Mouse (Mus musculus): ENCODE data around the gene Exoc6b. TPM values are rescaled to one million over a fixed set of nuclear protein-coding genes. Genes with fewer than 3 reads are reported as not detected.
"Not testable (repeated sequence)": the region's sequence is repeated elsewhere in the genome, so short reads cannot be mapped to it uniquely, and the experiment has no call there.

The Exoc6b gene
- total RNA-seq (2021) = 10 to 100 TPM; 36.8 to 44.7 TPM
- long read RNA-seq, experiment 1, full-length matches to known transcripts = 1 of 10 reads
- long read RNA-seq, experiment 1, partial matches to known transcripts = 7 of 10 reads
- long read RNA-seq, experiment 1, other reads (novel, unspliced or antisense) = 2 of 10 reads
- long read RNA-seq, experiment 2, full-length matches to known transcripts = 1 of 9 reads
- long read RNA-seq, experiment 2, partial matches to known transcripts = 3 of 9 reads
- long read RNA-seq, experiment 2, other reads (novel, unspliced or antisense) = 5 of 9 reads

DNA sequence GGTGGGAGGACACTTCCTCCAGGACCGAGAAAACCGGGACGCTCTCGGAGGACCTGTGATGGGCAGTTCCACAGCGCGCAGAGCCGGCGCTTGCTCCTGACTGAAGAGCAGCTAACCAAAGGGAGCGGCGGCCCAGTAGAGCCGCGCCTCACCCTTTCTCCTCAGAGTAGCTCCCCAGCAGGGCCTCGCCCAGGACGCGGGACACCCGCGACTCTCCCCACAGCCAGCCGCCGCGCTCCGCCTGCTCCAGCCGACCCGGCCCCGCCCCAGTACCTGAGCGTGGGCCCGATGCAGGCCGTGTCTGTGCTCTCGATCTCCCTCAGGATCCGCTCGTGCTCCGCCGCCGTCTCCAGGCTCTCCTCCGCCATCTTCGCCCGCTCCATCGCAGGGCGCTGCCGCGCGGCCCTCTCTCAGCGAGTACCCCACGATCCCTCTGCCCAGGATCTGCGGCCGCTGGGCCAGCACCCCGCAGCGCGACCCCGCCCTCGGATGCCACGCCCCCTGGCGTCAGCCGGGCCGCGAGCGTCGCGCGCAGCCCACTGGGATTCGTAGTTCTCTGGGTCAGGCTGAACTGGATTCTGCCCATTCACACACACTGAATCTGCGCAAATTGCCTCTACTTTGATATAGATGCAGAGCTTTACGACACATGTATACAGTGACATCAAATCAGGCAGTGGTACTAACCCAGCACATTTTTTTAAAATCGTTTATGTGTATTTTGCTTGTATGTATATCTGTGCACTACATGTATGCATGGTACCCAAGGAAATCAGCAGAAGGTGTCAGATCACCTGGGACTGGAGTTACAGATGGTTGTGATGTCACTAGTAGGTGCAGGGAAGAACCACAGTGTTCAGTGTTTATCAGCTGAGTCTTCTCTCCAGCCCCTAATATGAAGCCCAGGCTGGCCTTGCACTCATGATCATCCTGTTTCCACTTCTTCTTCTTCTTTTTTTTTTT is at the start of gene Exoc6b:
TSS of gene Exoc6b (minus strand) at position 491 of the 963 bp plus-strand sequence.
- DNase-seq (ENCODE audit: low spot score in 2 of 2) = peak; percentile 92 to 93

DNA sequence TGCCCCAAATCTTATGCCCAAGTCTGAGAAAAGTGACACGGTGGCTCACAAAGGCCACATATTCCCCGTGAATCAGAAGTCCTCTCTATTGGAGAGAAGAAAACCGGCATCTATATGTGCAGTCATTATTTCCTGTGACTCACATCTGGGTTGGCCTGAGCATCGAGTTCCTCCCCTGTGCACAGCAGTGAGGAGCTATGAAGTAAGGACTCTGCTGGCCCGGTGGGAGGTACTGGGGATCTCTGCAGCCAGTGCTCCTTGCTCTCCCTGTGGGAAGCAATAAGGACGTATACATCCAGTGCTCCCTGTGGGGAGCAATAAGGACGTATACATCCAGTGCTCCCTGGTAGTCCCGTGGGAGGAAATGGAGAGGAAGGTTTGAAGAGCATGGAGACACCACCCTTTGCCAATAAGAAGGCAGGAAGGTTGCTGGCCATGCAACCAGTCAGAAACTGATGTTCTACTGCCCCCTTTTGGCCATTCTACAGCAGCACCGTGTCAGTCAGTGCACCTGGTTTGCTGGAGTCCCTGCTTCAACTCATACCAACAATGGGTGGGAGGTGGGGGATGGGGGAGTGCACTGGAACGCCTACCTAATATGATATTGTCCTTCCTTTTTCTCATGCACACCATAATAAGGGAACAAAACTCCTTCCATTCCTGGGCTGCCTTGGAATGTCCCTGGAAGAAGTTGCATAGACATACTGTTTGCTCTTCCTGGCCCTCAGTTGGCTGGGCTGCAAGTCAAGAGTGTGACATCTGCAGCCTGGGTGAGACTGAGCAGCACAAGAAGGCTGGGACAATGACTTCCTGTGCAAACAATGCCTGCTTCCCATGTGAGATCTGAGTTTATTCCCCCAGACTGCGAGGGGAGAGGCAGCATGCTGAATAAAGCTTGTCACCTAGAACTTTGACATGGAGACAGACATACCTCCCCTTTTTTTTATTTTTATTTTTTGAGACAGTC is 48.5 kb upstream of the Exoc6b start:
- DNase-seq (ENCODE audit: low spot score in 2 of 2) = peak; percentile 44 to 47

DNA sequence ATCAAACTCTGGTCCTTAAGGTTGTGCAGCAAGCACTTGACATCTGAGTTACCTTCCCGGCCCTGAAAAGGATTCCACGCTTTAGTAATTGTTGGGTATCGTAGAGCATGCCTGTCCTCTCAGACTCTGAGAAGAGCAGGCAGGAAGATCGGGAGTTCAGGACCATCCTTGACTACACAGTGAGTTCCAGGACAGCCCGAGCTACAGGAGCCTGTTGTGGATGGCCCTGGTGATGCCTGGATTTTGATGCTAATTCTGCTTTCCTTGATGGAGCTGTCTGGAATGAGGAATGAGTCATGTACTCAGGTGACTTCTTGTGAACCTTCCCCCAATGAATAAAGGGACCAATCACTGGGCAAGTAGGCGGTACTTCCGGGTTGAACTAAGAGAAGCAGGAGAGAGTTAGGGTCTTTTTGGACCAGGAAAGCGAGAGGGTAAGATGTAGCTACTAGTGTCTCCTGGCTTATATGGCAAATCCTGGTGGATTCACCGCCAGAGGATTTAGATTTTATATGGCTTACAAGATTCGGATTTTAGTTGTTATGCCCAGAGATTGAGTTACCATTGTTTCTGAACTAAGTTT is 35.8 kb upstream of the Exoc6b start:
- DNase-seq (ENCODE audit: low spot score in 2 of 2) = no peak

DNA sequence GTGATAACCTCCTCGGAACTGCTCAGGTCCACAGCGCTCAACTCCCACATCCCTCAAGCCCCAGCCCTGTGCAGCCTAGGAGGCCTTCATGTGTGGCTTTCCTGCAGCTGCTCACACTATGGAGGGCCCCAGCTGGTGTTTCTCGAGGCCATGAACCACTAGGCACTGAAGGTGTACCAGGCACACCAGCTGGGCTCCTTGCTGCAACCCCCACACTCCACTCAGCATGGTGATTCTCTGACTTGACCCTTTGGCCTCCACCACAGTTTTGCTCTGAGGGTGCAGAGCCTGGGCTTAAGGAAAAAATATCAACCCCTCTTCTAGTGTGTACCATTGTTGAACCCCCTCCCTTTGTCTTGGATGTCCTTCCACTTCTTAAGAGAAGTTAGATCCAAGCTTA is 34.0 kb upstream of the Exoc6b start:
- DNase-seq (ENCODE audit: low spot score in 2 of 2) = no peak

DNA sequence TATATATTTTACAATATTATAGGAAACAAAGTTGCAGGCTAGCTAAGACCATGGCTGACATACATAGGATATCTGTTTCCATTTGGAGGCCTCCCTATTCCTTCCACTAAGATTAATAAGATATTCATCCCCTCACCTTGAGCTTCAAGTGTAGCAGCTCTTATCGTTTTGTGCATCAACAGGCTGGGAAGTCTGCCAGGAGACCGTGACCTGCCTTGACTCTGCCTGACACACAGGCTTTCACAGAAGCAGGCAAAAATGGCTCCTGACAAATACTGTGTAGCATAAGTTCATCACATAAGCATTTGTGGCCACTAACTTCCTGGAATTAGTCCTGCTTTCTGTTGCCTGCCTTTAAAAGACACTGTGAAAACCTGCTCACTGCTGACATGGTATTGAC is 27.1 kb upstream of the Exoc6b start:
- peak; percentile 36 to 68 for DNase-seq (ENCODE audit: low spot score in 2 of 2)

DNA sequence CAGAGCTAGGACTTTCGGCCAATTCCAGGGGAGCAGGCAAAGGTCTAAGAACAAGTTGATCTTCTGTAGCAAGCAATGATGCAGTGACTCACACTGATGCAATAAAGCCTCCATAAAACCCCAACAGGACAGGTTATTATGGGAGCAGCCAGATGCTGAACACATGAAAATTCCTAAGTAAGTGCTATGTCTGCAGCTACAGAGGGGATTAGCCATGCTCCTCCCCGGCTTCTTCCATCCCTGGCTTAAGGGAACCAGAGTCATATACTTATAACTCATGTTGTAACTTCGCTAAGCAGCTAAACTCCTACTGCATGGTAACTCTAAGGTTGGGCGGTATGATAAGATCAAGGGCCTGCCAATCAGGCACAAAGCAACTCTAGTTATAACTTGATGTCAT is 18.1 kb upstream of the Exoc6b start:
- DNase-seq (ENCODE audit: low spot score in 2 of 2) = no peak

DNA sequence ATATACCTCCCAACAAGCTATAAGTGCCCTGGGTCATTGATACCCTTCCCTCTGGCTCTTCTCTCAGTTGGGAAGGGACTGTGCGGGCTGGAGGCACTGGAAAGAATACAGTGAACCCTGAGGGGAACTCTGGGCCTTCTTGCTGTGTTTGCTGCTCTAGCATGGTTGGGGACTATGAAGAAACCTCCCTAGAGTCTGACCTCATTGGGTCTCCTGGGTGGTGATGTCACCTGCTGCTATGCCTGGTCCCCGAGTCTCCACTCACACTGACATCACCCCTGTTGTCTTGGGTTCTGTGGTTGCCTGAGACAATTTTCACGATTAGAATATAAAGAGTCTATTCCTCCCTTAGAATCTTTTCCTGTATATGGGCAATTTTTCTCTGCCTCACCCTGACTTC is 17.3 kb upstream of the Exoc6b start:
- no peak for DNase-seq (ENCODE audit: low spot score in 2 of 2)

DNA sequence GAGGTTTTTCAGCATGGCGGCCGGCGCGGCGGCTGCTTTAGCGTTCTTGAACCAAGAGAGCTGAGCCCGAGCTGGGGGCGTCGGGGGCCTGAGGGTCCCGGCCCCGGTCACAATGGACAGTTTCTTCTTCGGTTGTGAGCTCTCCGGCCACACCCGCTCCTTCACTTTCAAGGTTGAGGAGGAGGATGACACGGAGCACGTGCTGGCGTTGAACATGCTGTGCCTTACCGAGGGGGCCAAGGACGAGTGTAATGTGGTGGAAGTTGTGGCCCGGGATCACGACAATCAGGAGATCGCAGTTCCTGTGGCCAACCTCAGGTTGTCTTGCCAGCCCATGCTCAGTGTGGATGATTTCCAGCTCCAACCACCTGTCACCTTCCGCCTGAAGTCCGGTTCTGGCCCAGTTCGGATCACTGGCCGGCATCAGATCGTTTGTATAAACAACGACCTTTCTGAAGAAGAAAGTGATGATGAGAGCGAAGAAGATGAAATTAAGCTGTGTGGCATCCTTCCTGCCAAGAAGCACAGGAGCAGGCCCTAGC is 6.9 kb upstream of the Exoc6b start:
- not testable (repeated sequence) for DNase-seq (ENCODE audit: low spot score in 2 of 2)

DNA sequence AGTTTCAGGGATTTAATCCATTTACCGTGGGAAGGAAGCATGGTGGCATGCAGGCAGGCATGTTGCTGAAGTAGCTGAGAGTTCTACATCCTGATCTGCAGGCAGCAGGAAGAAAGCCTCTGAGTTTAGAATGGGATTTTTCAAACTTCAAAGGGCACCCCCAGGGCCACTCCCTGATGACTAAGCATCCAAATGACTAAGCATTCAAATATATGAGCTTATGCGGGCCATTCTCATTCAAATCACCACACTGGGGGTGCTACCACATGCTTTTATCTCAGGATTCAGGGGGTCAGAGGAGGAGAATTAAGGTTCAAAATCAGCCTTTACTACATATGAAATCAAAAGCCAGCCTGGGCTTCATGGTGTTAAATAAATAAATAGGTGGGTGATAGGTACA is 5.7 kb upstream of the Exoc6b start:
- no peak for DNase-seq (ENCODE audit: low spot score in 2 of 2)

DNA sequence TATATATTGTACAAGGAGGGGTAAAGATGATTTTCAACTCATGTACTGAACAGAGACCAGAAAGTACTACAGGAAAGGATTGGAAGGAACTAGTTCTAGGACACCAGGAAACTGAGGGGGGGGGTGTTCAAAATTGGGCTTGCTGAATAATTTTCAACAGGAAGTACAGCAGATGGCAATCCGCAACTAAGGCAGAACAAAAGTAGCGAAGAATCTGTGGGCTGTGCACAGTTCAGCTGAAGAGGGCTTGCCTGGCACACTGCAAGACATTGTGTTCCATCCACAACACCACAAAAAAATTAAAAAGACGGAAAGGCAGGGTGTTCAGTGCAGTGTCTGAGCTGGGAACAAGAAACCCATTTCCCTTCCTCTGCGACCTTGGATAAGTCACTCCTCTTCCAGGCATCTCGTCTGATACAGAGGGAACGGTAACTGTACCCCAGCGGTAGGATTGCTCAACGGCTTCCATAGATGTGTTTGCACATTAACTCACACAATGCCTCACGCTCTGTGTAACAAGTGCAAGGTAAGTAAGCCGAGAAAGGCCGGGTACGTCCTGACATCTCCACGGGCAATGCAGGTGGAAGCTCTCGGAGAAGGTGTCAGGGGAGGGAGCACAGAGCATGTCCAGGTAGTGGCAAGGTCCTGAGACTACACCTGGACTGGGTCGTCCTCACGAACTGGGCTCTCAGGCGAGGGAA is 841 bp downstream of the Exoc6b start:
- DNase-seq (ENCODE audit: low spot score in 2 of 2) = peak in 1 of 2 experiments; percentile 12

DNA sequence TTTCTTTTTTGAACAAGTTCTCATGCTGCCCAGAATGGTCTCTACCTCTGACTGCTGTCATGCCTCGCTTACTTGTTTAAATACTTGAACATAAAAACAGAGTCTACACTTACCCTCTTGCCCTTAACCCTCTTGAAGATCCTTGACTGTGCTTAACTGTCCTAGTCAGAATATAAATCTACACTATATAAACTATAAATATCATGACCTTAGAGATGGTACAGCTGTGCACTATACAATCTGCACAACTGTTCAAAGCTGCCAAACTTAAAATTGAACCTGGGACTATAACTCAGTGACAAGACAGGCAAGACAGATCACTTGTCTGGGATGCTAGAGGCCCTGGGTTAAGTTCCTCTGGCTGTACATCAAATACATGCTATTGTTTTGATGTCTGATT is 11.7 kb downstream of the Exoc6b start:
- no peak for DNase-seq (ENCODE audit: low spot score in 2 of 2)

DNA sequence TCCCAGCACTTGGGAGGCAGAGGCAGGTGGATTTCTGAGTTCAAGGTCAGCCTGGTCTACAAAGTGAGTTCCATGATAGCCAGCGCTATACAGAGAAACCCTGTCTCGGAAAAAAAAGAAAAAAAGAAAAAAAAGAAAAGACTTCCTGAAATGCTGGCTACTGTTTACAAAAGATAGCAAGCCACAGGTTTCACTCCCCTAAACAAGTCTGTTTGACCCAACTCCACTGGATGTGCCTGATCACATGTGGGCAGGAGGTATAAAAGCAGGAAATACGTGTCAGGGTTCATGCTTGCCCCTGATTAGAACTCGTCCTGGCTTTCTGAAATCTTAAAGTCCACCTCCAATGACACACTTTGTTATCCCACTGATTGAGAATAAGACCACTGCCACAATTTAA is 18.2 kb downstream of the Exoc6b start:
- DNase-seq (ENCODE audit: low spot score in 2 of 2) = no peak

DNA sequence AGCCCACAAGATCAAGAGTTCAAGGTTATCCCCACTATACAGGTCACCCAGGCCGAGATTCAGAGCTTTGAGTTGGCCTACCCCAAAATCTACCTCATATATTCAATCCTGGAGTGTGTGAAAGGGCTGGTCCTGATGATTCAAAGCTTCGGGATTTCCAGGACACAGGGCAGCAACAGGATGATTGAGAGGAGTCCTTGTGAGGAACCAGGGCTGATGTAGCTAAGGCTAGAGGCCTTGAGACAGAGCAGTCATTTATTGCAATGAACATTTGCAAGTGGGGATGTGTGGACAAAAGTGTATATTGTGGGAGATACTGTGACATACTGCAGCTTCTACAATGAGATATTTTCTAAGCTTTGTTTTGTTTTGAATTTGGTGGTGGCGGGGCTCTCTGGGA is 22.8 kb downstream of the Exoc6b start:
- no peak for DNase-seq (ENCODE audit: low spot score in 2 of 2)

DNA sequence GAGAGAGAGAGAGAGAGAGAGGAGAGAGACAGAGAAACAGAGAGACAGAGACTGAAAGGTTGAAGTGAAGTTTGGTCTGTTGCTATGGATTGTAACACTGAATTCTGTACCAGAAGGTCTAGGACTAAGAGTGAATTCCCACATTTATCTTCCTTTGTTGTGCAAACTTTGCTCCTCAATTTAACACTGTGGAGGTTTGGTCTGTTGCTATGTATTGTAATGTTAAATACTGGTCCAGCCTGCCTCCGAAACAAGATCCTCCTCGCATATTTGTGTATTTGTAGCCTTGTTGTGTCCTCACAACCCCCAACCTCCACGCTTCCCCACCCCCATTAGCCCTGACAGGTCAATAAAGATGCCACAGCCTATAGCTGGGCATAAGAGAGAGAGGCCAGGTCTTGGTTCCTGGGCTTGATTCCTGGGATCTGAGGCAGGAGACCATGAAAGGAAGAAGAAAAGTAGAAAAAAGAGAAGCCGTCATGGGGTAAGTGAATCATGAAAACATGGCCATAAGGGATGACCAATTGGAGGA is 24.6 kb downstream of the Exoc6b start:
- DNase-seq (ENCODE audit: low spot score in 2 of 2) = no peak

DNA sequence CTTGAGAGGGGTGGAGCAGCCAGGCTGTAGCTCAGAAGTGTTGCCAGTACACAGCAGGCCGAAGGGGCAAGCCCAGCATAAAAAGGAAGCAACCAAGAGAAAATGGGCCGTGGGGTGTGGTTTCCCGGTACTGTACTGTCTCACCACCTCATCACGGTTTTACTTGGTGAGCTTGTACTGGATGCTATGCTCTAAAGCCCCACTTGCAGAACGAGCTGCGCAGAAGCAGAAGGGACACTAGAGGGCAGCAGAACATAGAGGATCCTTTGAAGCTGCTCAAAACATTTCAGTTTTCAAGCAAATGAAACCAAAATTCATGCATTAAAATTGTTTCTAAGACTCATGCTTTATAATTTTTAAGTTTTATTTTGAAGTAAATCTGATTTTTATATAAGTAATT is 31.6 kb downstream of the Exoc6b start:
- DNase-seq (ENCODE audit: low spot score in 2 of 2) = peak; percentile 38 to 57

DNA sequence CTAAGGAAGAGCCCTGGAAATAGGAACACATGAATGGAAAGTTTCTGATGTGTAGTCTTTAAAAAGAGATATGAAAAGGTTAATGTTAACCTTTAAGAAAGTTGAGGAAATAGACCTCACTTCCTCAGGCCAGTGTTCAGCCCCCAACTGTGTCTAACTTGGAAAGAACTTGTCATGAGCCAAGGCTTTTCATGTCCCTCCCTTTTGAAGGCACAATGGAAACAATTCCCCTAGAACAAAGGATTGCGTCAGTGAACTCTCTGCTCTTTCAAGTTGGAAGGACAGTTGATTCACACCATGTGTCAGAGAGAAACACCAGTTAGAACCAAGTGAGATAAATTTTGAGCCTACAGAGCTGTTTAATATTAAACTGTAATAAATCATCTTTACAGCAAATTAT is 39.6 kb downstream of the Exoc6b start:
- no peak for DNase-seq (ENCODE audit: low spot score in 2 of 2)

DNA sequence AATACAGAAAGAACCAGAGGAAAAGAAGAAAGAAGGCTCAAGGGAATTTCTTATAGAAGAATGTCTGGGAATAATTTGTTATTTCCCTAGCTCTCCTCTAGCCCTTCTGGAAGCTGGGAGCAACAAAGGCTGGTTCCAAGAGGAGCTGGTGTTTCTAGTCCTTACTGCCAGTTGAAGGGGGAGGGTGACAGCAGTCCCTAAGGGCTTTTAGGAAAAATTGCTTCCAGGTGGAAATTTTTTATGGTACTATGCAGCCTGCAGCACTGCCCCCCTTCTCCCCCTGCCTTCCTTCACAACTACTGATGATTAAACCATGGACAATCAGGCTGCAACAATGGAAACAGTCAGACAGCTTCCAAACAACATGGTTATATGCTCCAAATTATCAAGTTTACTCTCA is 44.9 kb downstream of the Exoc6b start:
- no peak for DNase-seq (ENCODE audit: low spot score in 2 of 2)

DNA sequence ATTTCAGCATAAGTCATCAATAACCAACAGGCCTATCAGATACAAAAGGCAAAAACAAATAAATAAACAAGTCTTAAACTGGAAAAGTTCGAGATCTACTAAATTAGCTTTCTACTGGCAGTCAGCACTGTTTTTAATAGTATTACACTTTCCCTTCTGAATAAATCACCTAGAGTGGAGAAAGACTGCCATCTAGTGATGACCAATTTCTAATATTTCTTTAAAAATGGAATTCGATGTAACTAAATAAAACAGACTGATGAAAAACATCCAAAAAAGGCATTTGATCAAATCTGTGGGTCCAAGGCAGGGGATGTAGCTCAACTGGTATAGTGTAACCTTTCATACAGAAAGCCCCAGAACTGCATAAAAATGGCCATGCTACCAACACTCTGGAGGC is 52.3 kb downstream of the Exoc6b start:
- no peak for DNase-seq (ENCODE audit: low spot score in 2 of 2)

DNA sequence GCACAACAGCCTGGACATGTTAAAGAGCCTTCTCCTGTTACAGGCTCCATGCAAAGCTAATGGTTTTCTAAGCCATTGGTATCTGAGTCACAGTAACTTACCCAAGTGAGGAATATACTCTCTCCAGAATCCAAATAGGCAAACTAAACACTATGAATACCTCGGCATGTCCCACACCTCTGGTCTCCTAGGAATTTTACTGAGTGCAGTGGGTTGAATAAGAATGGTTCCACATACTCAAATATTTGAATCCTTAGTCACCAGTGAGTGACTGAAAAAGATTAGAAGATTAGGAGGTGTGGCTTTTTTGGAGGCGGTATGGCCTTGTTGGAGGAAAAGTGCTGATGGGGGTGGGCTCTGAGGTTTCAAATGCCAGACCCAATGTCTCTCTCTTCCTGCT is 55.4 kb downstream of the Exoc6b start:
- DNase-seq (ENCODE audit: low spot score in 2 of 2) = no peak

DNA sequence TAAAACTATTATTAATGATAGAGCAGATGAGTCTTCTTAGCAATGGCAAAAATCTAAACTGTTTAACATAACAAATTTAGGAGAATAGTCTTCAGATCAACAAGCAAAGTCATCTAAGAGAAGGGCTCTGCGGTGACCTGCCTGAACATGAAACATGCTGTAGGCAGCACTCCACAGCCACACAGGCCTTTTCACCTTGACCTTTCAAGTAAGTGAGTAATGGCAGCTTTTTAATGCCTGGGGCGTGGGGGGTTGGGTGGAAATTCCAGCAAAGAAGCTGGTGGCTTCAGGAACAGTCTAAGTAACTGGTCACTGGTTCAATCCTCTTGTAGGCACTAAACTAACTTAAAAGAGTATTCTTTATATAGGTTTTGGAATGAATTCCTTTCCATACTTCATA is 58.9 kb downstream of the Exoc6b start:
- DNase-seq (ENCODE audit: low spot score in 2 of 2) = peak in 1 of 2 experiments; percentile 25

Data from adrenal gland, adult 18-20 months (tissue).